Mouse (Mus musculus) liver, embryonic 14.5 days (tissue): ENCODE measurements at regions not wholly inside any gene's neighbourhood (a gene's known extent, or its start where the extent isn't known, plus 50 kb on each side); places are given as distances from the start of the nearest gene placed in this dataset.
A peak's percentile ranks its signal among the peaks of the same experiment; 100 is the strongest.

Experiments used
- ATAC-seq: fragments of 200-750 bp; cut with Nextera tagmentation; 2 replicates; pipeline ENCODE4 v1.8.0; 2017; ENCODE audit warnings: moderate number of reproducible peaks, mild to moderate bottlenecking, moderate library complexity; ENCODE audit not compliant: insufficient read depth
- DNase-seq, 3 experiments: peaks; one replicate each; pipeline ENCODE4 v3.0.0-alpha.2; 2012 to 2013; ENCODE audit warnings: low read depth in 3 of 3, low spot score in 3 of 3
- H3K27ac ChIP-seq: fragments of 300-500 bp; sonication (generic); 2 replicates; pipeline ENCODE4 v1.5.1; 2014; ENCODE audit warnings: moderate library complexity, mild to moderate bottlenecking, control low read depth, inconsistent platforms
- H3K27me3 ChIP-seq: fragments of 300-500 bp; sonication (generic); 2 replicates; pipeline ENCODE4 v1.6.1; 2014; ENCODE audit warnings: mild to moderate bottlenecking, low read length, moderate library complexity; ENCODE audit not compliant: control insufficient read depth, insufficient read depth
- H3K36me3 ChIP-seq: fragments of 300-500 bp; sonication (generic); replicated peaks from 2 replicates; pipeline ENCODE4 v1.6.1; 2014; ENCODE audit warnings: low read depth; ENCODE audit not compliant: control insufficient read depth, insufficient read depth
- H3K4me1 ChIP-seq, 2 experiments: fragments of 200-500 bp in 1 of 2; fragments of 300-500 bp in 1 of 2; sonication (generic) in 1 of 2; replicated peaks; 2 replicates each; pipeline ENCODE4 v1.6.1; 2012 to 2014; ENCODE audit warnings: antibody characterized with exemption in 1 of 2, inconsistent platforms in 1 of 2, low read length in 1 of 2; ENCODE audit not compliant: control insufficient read depth in 2 of 2, insufficient read depth in 2 of 2
- H3K4me2 ChIP-seq: fragments of 300-500 bp; sonication (generic); 2 replicates; pipeline ENCODE4 v1.6.1; 2014; ENCODE audit warnings: low read depth, mild to moderate bottlenecking, control low read depth, moderate library complexity
- H3K4me3 ChIP-seq, 2 experiments: fragments of 200-500 bp in 1 of 2; fragments of 300-500 bp in 1 of 2; sonication (generic) in 1 of 2; 2 replicates each; pipeline ENCODE4 v1.5.1; 2012 to 2014; ENCODE audit warnings: low read depth in 2 of 2, low read length in 2 of 2, mild to moderate bottlenecking in 2 of 2, control low read depth in 1 of 2, inconsistent platforms in 1 of 2, moderate library complexity in 1 of 2; ENCODE audit not compliant: insufficient read depth in 1 of 2
- H3K9ac ChIP-seq: fragments of 300-500 bp; sonication (generic); replicated peaks from 2 replicates; pipeline ENCODE4 v1.6.1; 2014; ENCODE audit warnings: mild to moderate bottlenecking, control low read depth, moderate library complexity
- H3K9me3 ChIP-seq: fragments of 300-500 bp; sonication (generic); 2 replicates; pipeline ENCODE4 v1.6.1; 2016; ENCODE audit warnings: low read length, mixed read lengths; ENCODE audit not compliant: control insufficient read depth
- CTCF ChIP-seq: IDR thresholded peaks from 2 replicates; pipeline ENCODE4 v1.5.1; 2016; ENCODE audit warnings: antibody characterized with exemption, low read depth, control low read depth
- EP300 ChIP-seq: IDR thresholded peaks from 2 replicates; pipeline ENCODE4 v1.6.1; 2016; ENCODE audit warnings: antibody characterized with exemption, low read depth
- WGBS: fragments of 180-500 bp; shearing (Covaris S2); extraction: QIAGEN DNeasy Blood & Tissue Kit; methylation state at CpG from one replicate; pipeline ENCODE4 v1.1.7; 2014; ENCODE audit not compliant: insufficient replicate concordance; 5-methylcytosine and 5-hydroxymethylcytosine counted together

- no peak; the same call in 1 of the 2 replicates for ATAC-seq
Measured at GRCm38 (mm10) chr9:115476205-115476604, 166.0 kb upstream of the Stt3b start.

GRCm38 (mm10) chr9:115477556-115478220 is 167.5 kb upstream of the Stt3b start:
- no peak overlapping the region for H3K4me3 ChIP-seq
- H3K4me1 ChIP-seq: peaks cover 10 to 17% of the 10 kb centered on the region in 2 experiments
- no peaks in the 10 kb centered on the region for H3K36me3 ChIP-seq
- H3K27me3 ChIP-seq: no peaks in the 10 kb centered on the region
- 76% methylated on average over 6 of the region's 6 CpGs for WGBS
- no peak overlapping the region for H3K9ac ChIP-seq
- TF ChIP-seq CTCF: no peak
- no peak for ATAC-seq
- no peak overlapping the region for H3K4me2 ChIP-seq
- H3K9me3 ChIP-seq: no peaks in the 10 kb centered on the region; the same call in 1 of the 2 replicates
- DNase-seq: no peak
- no peak overlapping the region for H3K27ac ChIP-seq

More at GRCm38 (mm10) chr9:115476205-115476604, 166.0 kb upstream of the Stt3b start:
- no peak for TF ChIP-seq CTCF
- no peak for TF ChIP-seq EP300
- H3K4me2 ChIP-seq: no peak overlapping the region
- peaks cover 10 to 17% of the 10 kb centered on the region in 2 experiments for H3K4me1 ChIP-seq
- peak in 2 of 3 experiments; percentile 14 to 22 for DNase-seq
- H3K27me3 ChIP-seq: no peaks in the 10 kb centered on the region
- H3K9ac ChIP-seq: no peak overlapping the region
- no peak overlapping the region; the same call in 1 of the 2 replicates for H3K27ac ChIP-seq
- no peak overlapping the region for H3K4me3 ChIP-seq
- WGBS: 70% methylated on average over 17 of the region's 17 CpGs
- no peaks in the 10 kb centered on the region; the same call in 1 of the 2 replicates for H3K9me3 ChIP-seq
- no peaks in the 10 kb centered on the region for H3K36me3 ChIP-seq

- 35% methylated on average over 3 of the region's 3 CpGs for whole genome bisulfite sequencing
- ATAC-seq (no peak), DNase-seq (no peak)
- Histone ChIP-seq H3K9me3 (no peaks in the 10 kb centered on the region; the same call in 1 of the 2 replicates), H3K4me2 (no peak overlapping the region), H3K4me3 (no peak overlapping the region), H3K27me3 (no peaks in the 10 kb centered on the region), H3K27ac (no peak overlapping the region), H3K9ac (no peak overlapping the region), H3K36me3 (no peaks in the 10 kb centered on the region), H3K4me1 (peaks cover 3 to 13% of the 10 kb centered on the region in 2 experiments; a peak in 3 of 4 replicates)
- TF ChIP-seq EP300 (no peak), CTCF (no peak)
Measured at GRCm38 (mm10) chr9:115478946-115479345, 168.7 kb upstream of the Stt3b start.

GRCm38 (mm10) chr9:115481176-115481575 is 171.0 kb upstream of the Stt3b start:
- Histone ChIP-seq H3K4me1 (peaks cover 0 to 6% of the 10 kb centered on the region in 2 experiments; a peak in 2 of 4 replicates), H3K4me2 (no peak overlapping the region), H3K4me3 (no peak overlapping the region), H3K27ac (no peak overlapping the region), H3K36me3 (no peaks in the 10 kb centered on the region), H3K9ac (no peak overlapping the region), H3K9me3 (no peaks in the 10 kb centered on the region), H3K27me3 (no peaks in the 10 kb centered on the region)
- TF ChIP-seq CTCF (no peak), EP300 (no peak)
- ATAC-seq (no peak), DNase-seq (no peak)
- WGBS: 45% methylated on average over 5 of the region's 5 CpGs

GRCm38 (mm10) chr9:115483024-115483423 is 172.8 kb upstream of the Stt3b start:
- Histone ChIP-seq H3K4me3 (no peak overlapping the region), H3K9me3 (no peaks in the 10 kb centered on the region), H3K4me2 (no peak overlapping the region), H3K27me3 (no peaks in the 10 kb centered on the region), H3K4me1 (peaks cover 0 to 4% of the 10 kb centered on the region in 2 experiments; a peak in 2 of 4 replicates), H3K27ac (no peak overlapping the region), H3K9ac (no peak overlapping the region), H3K36me3 (no peaks in the 10 kb centered on the region)
- ATAC-seq: no peak
- TF ChIP-seq CTCF (no peak), EP300 (no peak)
- no peak for DNase-seq
- WGBS: 55% methylated on average over 7 of the region's 7 CpGs
